Comparison of ENCODE assay signal across 17 mouse cellular contexts in genomic region chr3:27479378-27479777, GRCm38 (mm10).
DNase-seq lines count a peak whose midpoint lies in the region; ATAC-seq and TF ChIP-seq lines count a peak whose summit lies in the region.
"Had no signal": no experiment of that assay in that cellular context is flagged by ENCODE, and none has a peak within 500 bp of the region (broad histone marks: within the 10 kb centered on the region; RNA-seq: fewer than 3 reads in every experiment).

No protein-coding gene starts in this region.

- no peaks in the 10 kb centered on the region for H3K27me3 ChIP-seq in heart, embryonic 13.5 days (replicated peaks)
- no peaks in the 10 kb centered on the region for H3K27me3 ChIP-seq in lung, embryonic 14.5 days (ENCODE audit: insufficient read depth, low read length)
- H3K27me3 ChIP-seq in stomach, embryonic 16.5 days (ENCODE audit: control insufficient read depth, insufficient read depth, low read length), result no peaks in the 10 kb centered on the region
- no peaks in the 10 kb centered on the region for H3K27me3 ChIP-seq in intestine, embryonic 16.5 days (replicated peaks; ENCODE audit: control insufficient read depth, insufficient read depth, low read length)
- H3K27me3 ChIP-seq: midbrain, embryonic 13.5 days; neural tube, embryonic 12.5 days had no signal

- H3K4me1 ChIP-seq in heart, embryonic 13.5 days, result peaks cover 40% of the 10 kb centered on the region
- H3K4me1 ChIP-seq in lung, embryonic 14.5 days (ENCODE audit: insufficient read depth), result no peaks in the 10 kb centered on the region
- no peaks in the 10 kb centered on the region for H3K4me1 ChIP-seq in stomach, embryonic 16.5 days (ENCODE audit: control insufficient read depth, insufficient read depth, low read length)
- H3K4me1 ChIP-seq in intestine, embryonic 16.5 days (ENCODE audit: control insufficient read depth, insufficient read depth, low read length), result no peaks in the 10 kb centered on the region
- H3K4me1 ChIP-seq: midbrain, embryonic 13.5 days; neural tube, embryonic 12.5 days had no signal

- peak overlapping the region; percentile 7; the same call in 1 of the 2 replicates for H3K4me2 ChIP-seq in heart, embryonic 13.5 days
- no peak overlapping the region for H3K4me2 ChIP-seq in lung, embryonic 14.5 days
- H3K4me2 ChIP-seq in stomach, embryonic 16.5 days (ENCODE audit: low read depth, low read length), result no peak overlapping the region
- no peak overlapping the region for H3K4me2 ChIP-seq in intestine, embryonic 16.5 days (ENCODE audit: low read depth, low read length)
- H3K4me2 ChIP-seq: midbrain, embryonic 13.5 days; neural tube, embryonic 12.5 days had no signal

- H3K27ac ChIP-seq in heart, embryonic 13.5 days (replicated peaks), result peak overlapping the region; percentile 80
- peak overlapping the region; percentile 32; the same call in 1 of the 2 replicates for H3K27ac ChIP-seq in lung, embryonic 14.5 days (ENCODE audit: low read depth)
- H3K27ac ChIP-seq in stomach, embryonic 16.5 days (ENCODE audit: low read length), result no peak overlapping the region; the same call in 1 of the 2 replicates
- no peak overlapping the region for H3K27ac ChIP-seq in intestine, embryonic 16.5 days (ENCODE audit: low read length)
- H3K27ac ChIP-seq: midbrain, embryonic 13.5 days; neural tube, embryonic 12.5 days had no signal

- ATAC-seq in heart, embryonic 13.5 days (ENCODE audit: extremely low read depth, insufficient number of reproducible peaks, low FRiP score, low TSS enrichment), result no peak
- peak; percentile 54; the same call in 1 of the 2 replicates for ATAC-seq in lung, embryonic 14.5 days (ENCODE audit: insufficient read depth)
- 0 out of 2 replicates have a peak, but pooled peaks have one; percentile 65 for ATAC-seq in stomach, embryonic 16.5 days (ENCODE audit: insufficient read depth, low FRiP score)
- no peak; the same call in 1 of the 2 replicates for ATAC-seq in intestine, embryonic 16.5 days
- ATAC-seq: midbrain, embryonic 13.5 days had no signal

- no peak for TF ChIP-seq POLR2A in brain, embryonic 14.5 days (IDR thresholded peaks at IDR 0.05; ENCODE audit: borderline replicate concordance, extremely low read depth, insufficient read depth, insufficient read length, poor library complexity, severe bottlenecking)

- H3K9me3 ChIP-seq in heart, embryonic 13.5 days, result no peaks in the 10 kb centered on the region
- H3K9me3 ChIP-seq in lung, embryonic 14.5 days (ENCODE audit: low read depth, low read length), result no peaks in the 10 kb centered on the region
- H3K9me3 ChIP-seq in stomach, embryonic 16.5 days (replicated peaks; ENCODE audit: control insufficient read depth, low read length), result no peaks in the 10 kb centered on the region
- H3K9me3 ChIP-seq in intestine, embryonic 16.5 days (ENCODE audit: control insufficient read depth, low read length), result no peaks in the 10 kb centered on the region
- H3K9me3 ChIP-seq: midbrain, embryonic 13.5 days; neural tube, embryonic 12.5 days had no signal

- no peak for TF ChIP-seq CTCF in lung, embryonic 14.5 days (IDR thresholded peaks at IDR 0.05; ENCODE audit: low read depth)
- no peak for TF ChIP-seq CTCF in brain, embryonic 14.5 days (IDR thresholded peaks at IDR 0.05; ENCODE audit: borderline replicate concordance, extremely low read depth, insufficient read depth, insufficient read length)

- no peak overlapping the region for H3K4me3 ChIP-seq in heart, embryonic 13.5 days
- H3K4me3 ChIP-seq in lung, embryonic 14.5 days (ENCODE audit: low read depth, low read length), result no peak overlapping the region
- H3K4me3 ChIP-seq in stomach, embryonic 16.5 days (replicated peaks; ENCODE audit: low read length), result no peak overlapping the region
- H3K4me3 ChIP-seq in intestine, embryonic 16.5 days (ENCODE audit: low read length), result no peak overlapping the region
- H3K4me3 ChIP-seq: midbrain, embryonic 13.5 days; neural tube, embryonic 12.5 days had no signal

- peaks cover 73% of the 10 kb centered on the region for H3K36me3 ChIP-seq in heart, embryonic 13.5 days
- peaks cover 37% of the 10 kb centered on the region for H3K36me3 ChIP-seq in lung, embryonic 14.5 days (ENCODE audit: insufficient read depth)
- peaks cover 3% of the 10 kb centered on the region for H3K36me3 ChIP-seq in stomach, embryonic 16.5 days (ENCODE audit: control insufficient read depth, insufficient read depth, low read length)
- peaks cover 7% of the 10 kb centered on the region for H3K36me3 ChIP-seq in intestine, embryonic 16.5 days (ENCODE audit: control insufficient read depth, insufficient read depth, low read length)
- H3K36me3 ChIP-seq: midbrain, embryonic 13.5 days had no signal

- WGBS in heart, embryonic 13.5 days, result 47% methylated on average over 2 of the region's 2 CpGs
- 63% methylated on average over 2 of the region's 2 CpGs for WGBS in lung, embryonic 14.5 days
- WGBS in stomach, embryonic 16.5 days, result 62% methylated on average over 2 of the region's 2 CpGs
- WGBS in intestine, embryonic 16.5 days, result 65% methylated on average over 2 of the region's 2 CpGs

- H3K9ac ChIP-seq in heart, embryonic 13.5 days, result no peak overlapping the region
- H3K9ac ChIP-seq in lung, embryonic 14.5 days, result no peak overlapping the region
- no peak overlapping the region for H3K9ac ChIP-seq in stomach, embryonic 16.5 days (ENCODE audit: low read length)
- no peak overlapping the region for H3K9ac ChIP-seq in intestine, embryonic 16.5 days (ENCODE audit: low read depth, low read length)
- H3K9ac ChIP-seq: midbrain, embryonic 13.5 days; neural tube, embryonic 12.5 days had no signal

- no peak for DNase-seq in heart, adult 8-10 months (ENCODE audit: low spot score)
- DNase-seq in lung, embryonic 14.5 days, result peak; percentile 37
- DNase-seq in lung, postnatal 25 days (ENCODE audit: low spot score), result no peak
- DNase-seq in brain, embryonic 14.5 days (ENCODE audit: low read depth), result peak; percentile 30
- DNase-seq: B cell, adult 2 months; cerebellum, adult 8-10 months; heart, postnatal 36 days; kidney, adult 11 months; liver; right cerebral cortex, adult 18-20 months; thymus, adult 18-20 months; thymus, postnatal 4 days had no signal

Comparison
In these comparisons a context has a peak if more than half of its experiments do, and no peak if none do; other contexts are left out.
1. DNase-seq: peak in lung, embryonic 14.5 days (single experiment) and brain, embryonic 14.5 days (single experiment); none in heart, adult 8-10 months (single experiment) and lung, postnatal 25 days (single experiment).
2. ATAC-seq: peak in lung, embryonic 14.5 days (single experiment) and stomach, embryonic 16.5 days (single experiment); none in heart, embryonic 13.5 days (single experiment) and intestine, embryonic 16.5 days (single experiment).
3. H3K27ac ChIP-seq: peak in heart, embryonic 13.5 days (single experiment) and lung, embryonic 14.5 days (single experiment); none in stomach, embryonic 16.5 days (single experiment) and intestine, embryonic 16.5 days (single experiment).